Mouse (Mus musculus) midbrain, embryonic 10.5 days (tissue): ENCODE measurements at regions not wholly inside any gene's neighbourhood (a gene's known extent, or its start where the extent isn't known, plus 50 kb on each side); places are given as distances from the start of the nearest gene placed in this dataset.
"Not testable (repeated sequence)": the region's sequence is repeated elsewhere in the genome, so short reads cannot be mapped to it uniquely, and the experiment has no call there.

Experiments
- DNase-seq: peaks from one replicate; pipeline ENCODE4 v3.0.0-alpha.2; 2017; ENCODE audit warnings: low spot score
- H3K27ac ChIP-seq: fragments of 300-500 bp; sonication (generic); replicated peaks from 2 replicates; pipeline ENCODE4 v1.5.1; 2016; ENCODE audit warnings: mild to moderate bottlenecking
- H3K27me3 ChIP-seq: fragments of 300-500 bp; sonication (generic); 2 replicates; pipeline ENCODE4 v1.6.1; 2016; ENCODE audit warnings: low read depth, mild to moderate bottlenecking; ENCODE audit not compliant: poor library complexity, severe bottlenecking
- H3K36me3 ChIP-seq: fragments of 300-500 bp; sonication (generic); 2 replicates; pipeline ENCODE4 v1.6.1; 2016; ENCODE audit warnings: mild to moderate bottlenecking, moderate library complexity
- H3K4me1 ChIP-seq: fragments of 300-500 bp; sonication (generic); 2 replicates; pipeline ENCODE4 v1.6.1; 2016
- H3K4me3 ChIP-seq: fragments of 300-500 bp; sonication (generic); 2 replicates; pipeline ENCODE4 v1.5.1; 2016; ENCODE audit warnings: mild to moderate bottlenecking, moderate library complexity
- H3K9me3 ChIP-seq: fragments of 300-500 bp; sonication (generic); replicated peaks from 2 replicates; pipeline ENCODE4 v1.6.1; 2016; ENCODE audit warnings: mild to moderate bottlenecking
- WGBS: fragments of 180-500 bp; shearing (Covaris S2); methylation state at CpG from one replicate; pipeline ENCODE4 v1.1.7; 2016; 5-methylcytosine and 5-hydroxymethylcytosine counted together

- no peaks in the 10 kb centered on the region for H3K27me3 ChIP-seq
Observed at GRCm38 (mm10) chr14:36155757-36156156, 61.0 kb downstream of the 4930474N05Rik start.

GRCm38 (mm10) chr14:36156175-36156574 is 61.5 kb downstream of the 4930474N05Rik start:
- DNase-seq = no peak
- 86% methylated on average over 2 of the region's 2 CpGs for WGBS
- Histone ChIP-seq H3K27ac (no peak overlapping the region), H3K27me3 (no peaks in the 10 kb centered on the region), H3K9me3 (no peaks in the 10 kb centered on the region), H3K4me1 (no peaks in the 10 kb centered on the region), H3K4me3 (no peak overlapping the region), H3K36me3 (no peaks in the 10 kb centered on the region)

More at GRCm38 (mm10) chr14:36155757-36156156, 61.0 kb downstream of the 4930474N05Rik start:
- no peaks in the 10 kb centered on the region for H3K4me1 ChIP-seq
- no peak for DNase-seq
- no peaks in the 10 kb centered on the region for H3K36me3 ChIP-seq
- no peaks in the 10 kb centered on the region for H3K9me3 ChIP-seq
- H3K4me3 ChIP-seq = no peak overlapping the region
- no peak overlapping the region for H3K27ac ChIP-seq

- no peaks in the 10 kb centered on the region for H3K36me3 ChIP-seq
- H3K27me3 ChIP-seq = no peaks in the 10 kb centered on the region
- H3K9me3 ChIP-seq = no peaks in the 10 kb centered on the region
- no peak overlapping the region for H3K27ac ChIP-seq
- no peaks in the 10 kb centered on the region for H3K4me1 ChIP-seq
- H3K4me3 ChIP-seq = no peak overlapping the region
- WGBS = 58% methylated on average over 1 of the region's 1 CpGs
- DNase-seq = no peak
Observed at GRCm38 (mm10) chr14:36183701-36184100, 89.0 kb downstream of the 4930474N05Rik start.

GRCm38 (mm10) chr14:36196517-36196916 is 101.8 kb downstream of the 4930474N05Rik start:
- WGBS = 70% methylated on average over 3 of the region's 3 CpGs
- H3K4me1 ChIP-seq = no peaks in the 10 kb centered on the region
- DNase-seq = no peak

GRCm38 (mm10) chr14:36198396-36198795 is 103.7 kb downstream of the 4930474N05Rik start:
- no peak for DNase-seq
- H3K27ac ChIP-seq = no peak overlapping the region
- no peaks in the 10 kb centered on the region for H3K9me3 ChIP-seq
- H3K27me3 ChIP-seq = no peaks in the 10 kb centered on the region
- no peaks in the 10 kb centered on the region for H3K36me3 ChIP-seq
- H3K4me1 ChIP-seq = no peaks in the 10 kb centered on the region
- 96% methylated on average over 5 of the region's 5 CpGs for WGBS
- H3K4me3 ChIP-seq = no peak overlapping the region

More at GRCm38 (mm10) chr14:36196517-36196916, 101.8 kb downstream of the 4930474N05Rik start:
- Histone ChIP-seq H3K27ac (no peak overlapping the region), H3K4me3 (no peak overlapping the region), H3K9me3 (no peaks in the 10 kb centered on the region), H3K36me3 (no peaks in the 10 kb centered on the region), H3K27me3 (no peaks in the 10 kb centered on the region)

DNA sequence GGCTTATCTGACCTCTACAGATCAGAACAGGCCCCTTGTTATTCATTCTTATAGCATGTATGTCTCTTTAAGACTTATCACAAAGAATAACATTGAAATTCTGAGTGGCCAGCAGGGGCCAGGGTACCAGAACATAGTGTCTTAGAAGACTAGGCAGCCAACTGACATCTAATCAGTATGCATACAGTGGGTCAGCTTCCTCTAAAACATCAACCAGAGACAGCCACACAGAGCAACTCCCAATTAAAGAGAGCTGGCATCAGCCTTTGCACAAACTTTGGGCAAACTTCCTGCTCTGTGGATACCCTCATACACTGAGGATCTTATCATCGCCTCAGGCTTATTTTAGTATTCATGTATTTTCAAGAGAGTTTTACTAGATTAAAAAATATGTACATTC is 109.1 kb downstream of the 4930474N05Rik start:
- no peak for DNase-seq
- no peaks in the 10 kb centered on the region for H3K36me3 ChIP-seq
- H3K4me3 ChIP-seq = no peak overlapping the region
- no peaks in the 10 kb centered on the region for H3K27me3 ChIP-seq
- H3K9me3 ChIP-seq = no peaks in the 10 kb centered on the region
- no peaks in the 10 kb centered on the region for H3K4me1 ChIP-seq
- no peak overlapping the region for H3K27ac ChIP-seq
- WGBS = 100% methylated on average over 1 of the region's 1 CpGs

GRCm38 (mm10) chr14:36212830-36213229 is 118.1 kb downstream of the 4930474N05Rik start:
- Histone ChIP-seq H3K27ac (no peak overlapping the region), H3K27me3 (no peaks in the 10 kb centered on the region), H3K9me3 (no peaks in the 10 kb centered on the region), H3K4me1 (no peaks in the 10 kb centered on the region), H3K4me3 (no peak overlapping the region), H3K36me3 (no peaks in the 10 kb centered on the region)
- WGBS = 42% methylated on average over 4 of the region's 4 CpGs
- DNase-seq = peak; percentile 38

DNA sequence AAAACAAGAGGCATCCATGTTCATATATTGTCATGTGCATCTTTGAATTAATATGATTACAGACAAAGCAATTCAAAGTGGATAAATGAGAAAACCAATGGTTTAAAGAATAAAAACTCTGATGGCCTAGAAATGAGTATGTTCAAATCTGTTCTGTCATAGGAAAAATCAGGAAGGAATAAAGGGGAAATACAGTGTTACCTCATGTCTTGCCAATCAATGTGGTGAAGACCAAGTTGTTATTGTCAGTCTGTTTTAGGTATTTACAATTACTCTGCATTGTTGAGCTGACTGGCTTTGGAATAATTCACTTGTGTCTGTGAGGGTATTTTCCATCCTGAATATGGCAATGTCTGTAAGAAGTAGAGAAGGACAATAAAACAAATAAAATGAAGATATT is 151.1 kb downstream of the 4930474N05Rik start:
- no peaks in the 10 kb centered on the region for H3K36me3 ChIP-seq

DNA sequence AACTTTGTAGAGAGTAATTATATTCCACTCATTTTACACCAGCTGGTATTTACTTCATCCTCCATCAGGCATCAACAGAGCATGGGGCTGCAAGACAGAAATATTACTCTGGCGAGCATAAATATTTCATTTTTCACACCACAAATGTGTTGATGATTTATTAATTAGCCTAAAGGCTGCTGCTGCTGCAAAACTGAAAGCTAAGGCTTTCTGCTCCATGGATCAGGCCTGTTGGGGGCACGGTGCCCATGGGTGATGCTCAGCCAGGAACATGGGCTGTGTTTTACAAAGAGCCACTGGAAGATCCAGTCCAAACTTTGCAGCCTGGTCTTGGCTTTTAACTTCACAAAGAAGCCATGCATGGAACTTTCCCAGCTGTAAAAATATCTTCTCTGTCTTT is 167.4 kb downstream of the 4930474N05Rik start:
- DNase-seq = no peak
- H3K27ac ChIP-seq = no peak overlapping the region
- H3K4me1 ChIP-seq = no peaks in the 10 kb centered on the region
- no peak overlapping the region for H3K4me3 ChIP-seq
- H3K27me3 ChIP-seq = no peaks in the 10 kb centered on the region
- H3K9me3 ChIP-seq = no peaks in the 10 kb centered on the region
- H3K36me3 ChIP-seq = no peaks in the 10 kb centered on the region
- 86% methylated on average over 2 of the region's 2 CpGs for WGBS

More for the DNA sequence above, 151.1 kb downstream of the 4930474N05Rik start:
- Histone ChIP-seq H3K27me3 (no peaks in the 10 kb centered on the region), H3K9me3 (no peaks in the 10 kb centered on the region), H3K27ac (no peak overlapping the region), H3K4me1 (no peaks in the 10 kb centered on the region), H3K4me3 (no peak overlapping the region)
- no peak for DNase-seq

DNA sequence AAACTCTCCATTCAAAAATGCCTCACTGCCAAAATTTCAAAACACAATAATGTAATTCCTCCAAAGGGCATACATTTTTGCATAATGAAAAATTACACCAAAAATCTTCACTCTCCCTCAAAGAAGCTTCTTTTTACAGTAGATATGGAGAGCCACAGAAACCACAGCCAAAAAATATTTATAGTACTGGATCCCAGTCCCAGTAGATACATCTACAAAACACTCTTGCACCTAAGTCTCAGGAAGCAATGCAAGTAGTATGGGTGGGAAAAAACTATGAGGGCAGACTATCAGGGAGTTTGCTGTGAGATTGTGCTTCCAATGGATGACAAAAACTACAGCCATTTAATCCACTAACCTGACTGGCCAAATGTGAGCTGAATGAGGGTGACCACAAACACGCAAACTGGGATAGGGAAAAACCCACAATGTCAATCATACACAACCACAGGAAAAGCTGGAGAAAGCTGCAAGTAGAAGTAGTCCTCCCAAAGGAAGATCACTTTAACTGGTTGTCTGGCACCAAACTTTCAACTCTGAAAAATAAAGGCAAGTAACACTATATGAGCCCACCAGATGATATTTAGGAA is 189.2 kb downstream of the 4930474N05Rik start:
- no peaks in the 10 kb centered on the region for H3K9me3 ChIP-seq
- no peak overlapping the region for H3K4me3 ChIP-seq
- peaks cover 17% of the 10 kb centered on the region for H3K27me3 ChIP-seq

DNA sequence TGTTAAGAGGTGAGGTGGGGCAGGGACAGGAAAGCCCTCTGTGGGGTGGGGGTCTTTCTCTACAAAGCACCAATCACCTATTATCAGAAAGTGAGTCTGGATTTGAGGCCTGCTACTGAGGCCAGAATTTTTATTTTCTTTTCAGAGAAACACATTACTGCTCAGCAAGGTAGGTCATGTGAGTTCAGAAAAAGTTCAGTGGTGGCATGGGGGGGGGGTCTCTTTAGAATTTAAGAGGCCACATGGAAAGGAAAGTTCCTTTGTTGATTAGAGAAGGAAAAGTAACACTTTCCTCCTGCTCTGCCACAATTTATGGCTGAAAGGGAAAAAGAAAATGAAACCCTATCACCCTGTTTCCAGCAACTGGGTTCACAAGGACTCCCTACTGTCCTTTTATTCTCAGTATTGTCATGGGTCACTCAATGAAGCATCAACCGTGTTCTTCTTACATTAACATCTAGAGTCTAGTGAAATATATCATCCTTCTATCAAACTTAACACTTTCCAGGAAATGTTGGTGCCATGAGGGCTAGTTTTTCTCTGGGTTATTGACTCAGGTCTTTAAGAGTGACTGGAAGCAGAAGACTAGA is 194.1 kb downstream of the 4930474N05Rik start:
- Histone ChIP-seq H3K27ac (no peak overlapping the region), H3K4me3 (no peak overlapping the region), H3K27me3 (no peaks in the 10 kb centered on the region), H3K36me3 (no peaks in the 10 kb centered on the region), H3K4me1 (no peaks in the 10 kb centered on the region), H3K9me3 (no peaks in the 10 kb centered on the region)
- WGBS = 68% methylated on average over 1 of the region's 1 CpGs
- no peak for DNase-seq

More for the DNA sequence above, 189.2 kb downstream of the 4930474N05Rik start:
- DNase-seq = no peak
- Histone ChIP-seq H3K4me1 (no peaks in the 10 kb centered on the region), H3K36me3 (no peaks in the 10 kb centered on the region), H3K27ac (no peak overlapping the region)
- 84% methylated on average over 1 of the region's 1 CpGs for WGBS

GRCm38 (mm10) chr14:36310324-36310723 is 215.6 kb downstream of the 4930474N05Rik start:
- no peak overlapping the region for H3K4me3 ChIP-seq
- H3K9me3 ChIP-seq = no peaks in the 10 kb centered on the region
- no peak overlapping the region for H3K27ac ChIP-seq
- H3K4me1 ChIP-seq = no peaks in the 10 kb centered on the region
- H3K36me3 ChIP-seq = no peaks in the 10 kb centered on the region
- no peak for DNase-seq
- 90% methylated on average over 1 of the region's 1 CpGs for WGBS
- no peaks in the 10 kb centered on the region for H3K27me3 ChIP-seq

DNA sequence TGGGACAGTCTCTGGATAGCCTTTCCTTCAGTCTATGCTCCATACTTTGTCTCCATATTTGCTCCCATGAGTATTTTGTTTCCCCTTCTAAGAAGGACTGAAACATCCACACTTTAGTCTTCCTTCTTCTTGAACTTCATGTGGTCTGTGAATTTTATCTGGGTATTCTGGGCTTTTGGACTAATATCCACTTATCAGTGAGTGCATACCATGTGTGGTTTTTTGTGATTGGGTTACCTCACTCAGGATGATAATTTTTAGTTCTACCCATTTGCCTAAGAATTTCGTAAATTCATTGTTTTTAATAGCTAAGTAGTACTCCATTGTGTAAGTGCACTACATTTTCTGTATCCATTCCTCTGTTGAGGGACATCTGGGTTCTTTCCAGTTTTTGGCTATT is 220.0 kb downstream of the 4930474N05Rik start:
- H3K27me3 ChIP-seq, H3K4me3 ChIP-seq, H3K27ac ChIP-seq, H3K9me3 ChIP-seq, H3K36me3 ChIP-seq, DNase-seq, H3K4me1 ChIP-seq: not testable (repeated sequence)
- WGBS = 78% methylated on average over 1 of the region's 1 CpGs
